Mouse (Mus musculus): Measurements from ENCODE around the gene Acp4. TPM values are rescaled to one million over a fixed set of nuclear protein-coding genes. Genes with fewer than 3 reads are reported as not detected.

The Acp4 gene
- polyA plus RNA-seq, 1 experiment from 2014 or later, result 0.14 TPM

DNA sequence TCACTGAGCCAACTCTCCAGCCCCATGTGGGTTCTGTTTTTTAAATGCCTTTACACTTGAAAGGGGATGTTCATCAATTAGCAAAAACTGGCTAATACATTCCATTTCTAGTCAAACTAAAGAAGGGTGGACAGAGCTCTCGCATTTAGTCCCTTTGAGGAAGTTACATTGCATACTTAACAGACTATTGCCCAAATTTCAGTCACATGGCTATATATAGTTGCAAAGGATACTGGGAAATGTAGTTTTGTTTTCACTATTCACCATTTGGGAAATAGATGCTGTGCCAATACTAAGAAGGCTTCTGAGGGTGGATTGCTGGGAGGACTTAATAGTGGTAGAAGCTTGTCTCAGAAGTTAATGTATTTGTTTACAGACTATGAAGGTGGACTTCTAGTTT lies 23.8 kb upstream of the Acp4 start:
- Histone ChIP-seq H3K4me2 (replicated peaks) (no peak overlapping the region), H3K27me3 (peaks cover 15% of the 10 kb centered on the region), H3K36me3 (no peaks in the 10 kb centered on the region), H3K9ac (no peak overlapping the region), H3K27ac (no peak overlapping the region), H3K4me1 (no peaks in the 10 kb centered on the region), H3K9me3 (peaks cover 5% of the 10 kb centered on the region; the same call in 1 of the 2 replicates), H3K4me3 (no peak overlapping the region)
- 63% methylated on average over 1 of the region's 1 CpGs for WGBS
- ATAC-seq (ENCODE audit: low FRiP score, low read depth), result no peak

DNA sequence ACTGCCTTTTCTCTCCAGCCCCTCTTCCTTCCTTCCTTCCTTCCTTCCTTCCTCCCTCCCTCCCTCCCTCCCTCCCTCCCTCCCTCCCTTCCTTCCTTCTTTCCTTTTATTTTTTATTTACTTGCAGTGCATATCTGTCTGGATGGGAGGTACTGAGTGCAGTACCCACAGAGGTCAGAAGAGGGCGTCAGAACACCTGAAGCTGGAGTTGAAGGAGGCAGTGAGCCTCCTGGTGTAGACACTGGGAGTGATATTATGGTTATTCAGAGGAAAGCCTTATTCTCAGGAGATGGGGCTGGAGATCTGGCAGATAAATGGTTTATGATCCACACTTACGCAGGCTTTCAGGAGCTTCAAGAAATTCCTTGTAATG lies 20.1 kb upstream of the Acp4 start:
- Histone ChIP-seq H3K9ac (no peak overlapping the region), H3K4me2 (replicated peaks) (no peak overlapping the region), H3K36me3 (no peaks in the 10 kb centered on the region), H3K27ac (no peak overlapping the region), H3K9me3 (peaks cover 5% of the 10 kb centered on the region; the same call in 1 of the 2 replicates), H3K4me3 (no peak overlapping the region), H3K27me3 (peaks cover 50% of the 10 kb centered on the region), H3K4me1 (no peaks in the 10 kb centered on the region)
- no peak for ATAC-seq (ENCODE audit: low FRiP score, low read depth)
- 48% methylated on average over 2 of the region's 2 CpGs for WGBS

GRCm38 (mm10) chr7:44276461-44277249 lies 19.5 kb upstream of the Acp4 start:
- Histone ChIP-seq H3K27me3 (peaks cover 50% of the 10 kb centered on the region), H3K9ac (no peak overlapping the region), H3K4me3 (no peak overlapping the region), H3K27ac (no peak overlapping the region), H3K4me1 (no peaks in the 10 kb centered on the region), H3K36me3 (no peaks in the 10 kb centered on the region), H3K4me2 (replicated peaks) (no peak overlapping the region), H3K9me3 (peaks cover 5% of the 10 kb centered on the region; the same call in 1 of the 2 replicates)
- ATAC-seq (ENCODE audit: low FRiP score, low read depth), result no peak
- 73% methylated on average over 10 of the region's 10 CpGs for WGBS

DNA sequence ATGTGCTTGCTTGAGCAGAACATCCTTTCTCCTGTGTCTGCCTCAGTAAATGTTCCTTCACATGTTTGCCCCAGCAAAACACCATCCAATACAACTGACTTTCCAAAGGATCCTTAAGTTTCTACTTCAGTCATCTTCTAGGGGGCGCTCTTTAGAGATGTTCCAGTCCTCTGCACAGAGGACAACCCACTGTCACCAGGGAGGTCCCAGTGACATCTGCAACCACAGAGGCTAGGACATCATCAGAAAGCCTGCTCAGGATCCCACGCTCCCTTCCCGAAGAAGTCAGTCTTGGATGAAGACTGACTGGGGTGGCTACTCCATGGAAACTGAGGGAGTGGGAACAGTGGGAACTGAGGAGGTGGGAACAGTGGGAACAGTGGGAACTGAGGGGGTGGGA lies 18.4 kb upstream of the Acp4 start:
- no peak for ATAC-seq (ENCODE audit: low FRiP score, low read depth)
- no peak overlapping the region for H3K27ac ChIP-seq
- peaks cover 5% of the 10 kb centered on the region; the same call in 1 of the 2 replicates for H3K9me3 ChIP-seq
- no peaks in the 10 kb centered on the region for H3K36me3 ChIP-seq
- H3K4me3 ChIP-seq, result no peak overlapping the region
- H3K9ac ChIP-seq, result no peak overlapping the region
- H3K27me3 ChIP-seq, result peaks cover 45% of the 10 kb centered on the region
- no peak overlapping the region for H3K4me2 ChIP-seq (replicated peaks)
- no peaks in the 10 kb centered on the region for H3K4me1 ChIP-seq
- WGBS, result 81% methylated on average over 3 of the region's 3 CpGs

- Histone ChIP-seq H3K9ac (no peak overlapping the region), H3K27me3 (peaks cover 44% of the 10 kb centered on the region), H3K9me3 (peaks cover 5% of the 10 kb centered on the region; the same call in 1 of the 2 replicates), H3K27ac (no peak overlapping the region), H3K36me3 (no peaks in the 10 kb centered on the region), H3K4me1 (no peaks in the 10 kb centered on the region), H3K4me3 (no peak overlapping the region), H3K4me2 (replicated peaks) (no peak overlapping the region)
- 41% methylated on average over 11 of the region's 11 CpGs for WGBS
- ATAC-seq (ENCODE audit: low FRiP score, low read depth), result no peak
Observed at GRCm38 (mm10) chr7:44274096-44274495, 16.9 kb upstream of the Acp4 start.

GRCm38 (mm10) chr7:44273446-44273845 lies 16.3 kb upstream of the Acp4 start:
- 73% methylated on average over 7 of the region's 7 CpGs for WGBS
- Histone ChIP-seq H3K9me3 (peaks cover 5% of the 10 kb centered on the region; the same call in 1 of the 2 replicates), H3K4me1 (no peaks in the 10 kb centered on the region), H3K4me3 (no peak overlapping the region), H3K9ac (no peak overlapping the region), H3K27ac (no peak overlapping the region), H3K4me2 (replicated peaks) (no peak overlapping the region), H3K36me3 (no peaks in the 10 kb centered on the region), H3K27me3 (peaks cover 48% of the 10 kb centered on the region)
- ATAC-seq (ENCODE audit: low FRiP score, low read depth), result no peak

- ATAC-seq (ENCODE audit: low FRiP score, low read depth), result no peak
- no peaks in the 10 kb centered on the region for H3K36me3 ChIP-seq
- no peak overlapping the region for H3K4me3 ChIP-seq
- no peaks in the 10 kb centered on the region for H3K4me1 ChIP-seq
- H3K9me3 ChIP-seq, result no peaks in the 10 kb centered on the region; the same call in 1 of the 2 replicates
- no peak overlapping the region for H3K4me2 ChIP-seq (replicated peaks)
- no peak overlapping the region for H3K9ac ChIP-seq
- no peak overlapping the region for H3K27ac ChIP-seq
- H3K27me3 ChIP-seq, result peaks cover 57% of the 10 kb centered on the region
- 94% methylated on average over 7 of the region's 7 CpGs for WGBS
Observed at GRCm38 (mm10) chr7:44272546-44272945, 15.4 kb upstream of the Acp4 start.

DNA sequence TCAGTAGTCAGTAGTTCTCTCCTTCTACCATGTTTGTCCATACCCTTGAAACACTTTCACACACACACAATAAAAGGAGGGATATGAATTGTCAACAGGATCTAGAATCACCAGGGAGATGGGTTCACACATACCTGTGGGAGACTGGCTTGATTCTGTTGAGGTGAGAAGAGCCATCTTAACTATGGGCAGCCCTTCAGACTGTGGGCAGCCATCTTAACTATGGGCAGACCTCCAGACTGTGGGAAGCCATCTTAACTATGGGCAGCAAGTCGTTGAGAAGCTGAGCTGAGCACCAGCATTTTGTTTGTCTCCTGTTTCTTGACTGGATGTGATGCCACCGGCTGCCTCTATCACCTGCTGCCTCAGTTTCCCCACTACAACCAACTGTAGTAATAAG lies 14.1 kb upstream of the Acp4 start:
- peaks cover 62% of the 10 kb centered on the region for H3K27me3 ChIP-seq
- WGBS, result 68% methylated on average over 2 of the region's 2 CpGs
- H3K9me3 ChIP-seq, result no peaks in the 10 kb centered on the region; the same call in 1 of the 2 replicates
- no peak overlapping the region for H3K27ac ChIP-seq
- no peaks in the 10 kb centered on the region for H3K36me3 ChIP-seq
- H3K9ac ChIP-seq, result no peak overlapping the region
- H3K4me2 ChIP-seq (replicated peaks), result no peak overlapping the region
- no peak overlapping the region for H3K4me3 ChIP-seq
- ATAC-seq (ENCODE audit: low FRiP score, low read depth), result no peak
- no peaks in the 10 kb centered on the region for H3K4me1 ChIP-seq

DNA sequence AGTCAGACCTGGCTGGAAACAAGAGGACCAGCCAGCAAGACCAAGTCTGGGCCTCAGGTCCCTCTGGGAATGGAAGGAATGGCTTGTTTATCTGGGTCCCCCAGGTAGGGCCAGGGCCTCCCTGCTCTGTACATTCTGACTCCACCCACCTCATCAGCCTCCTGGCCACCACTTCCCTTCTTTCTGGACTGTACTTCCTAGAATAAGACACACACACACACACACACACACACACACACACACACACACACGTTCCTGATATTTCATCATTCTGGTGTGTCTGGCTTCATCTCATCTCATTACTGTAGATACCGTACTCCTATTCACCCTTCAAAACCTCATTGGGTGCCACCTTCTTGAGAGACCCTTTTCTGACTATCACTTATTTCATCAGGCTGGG lies 12.2 kb upstream of the Acp4 start:
- no peak overlapping the region for H3K4me3 ChIP-seq
- no peak overlapping the region for H3K27ac ChIP-seq
- peaks cover 55% of the 10 kb centered on the region for H3K27me3 ChIP-seq
- no peak overlapping the region for H3K4me2 ChIP-seq (replicated peaks)
- H3K4me1 ChIP-seq, result no peaks in the 10 kb centered on the region
- no peak overlapping the region for H3K9ac ChIP-seq
- no peaks in the 10 kb centered on the region for H3K9me3 ChIP-seq
- no peak for ATAC-seq (ENCODE audit: low FRiP score, low read depth)
- WGBS, result 92% methylated on average over 2 of the region's 2 CpGs
- H3K36me3 ChIP-seq, result no peaks in the 10 kb centered on the region

DNA sequence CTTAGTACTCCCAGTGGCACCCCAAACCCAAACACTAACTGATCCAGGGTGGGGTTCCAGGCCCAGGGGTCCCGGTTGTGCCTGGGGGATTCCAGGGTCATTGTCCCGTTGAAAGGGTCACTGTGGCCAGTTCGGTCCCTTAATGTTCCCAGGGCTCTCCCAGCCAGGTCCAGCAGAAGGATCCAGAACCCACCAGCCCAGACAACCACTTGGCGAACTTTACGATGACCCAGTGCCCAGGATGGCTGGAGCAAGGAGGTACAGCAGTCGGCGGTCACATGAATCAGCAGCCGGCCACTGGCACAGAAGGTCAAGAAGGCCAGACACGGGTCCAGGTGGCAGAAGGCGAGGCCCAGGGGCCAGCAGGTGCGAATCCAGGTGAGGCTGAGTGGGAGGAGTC lies 10.9 kb upstream of the Acp4 start:
- WGBS, result 78% methylated on average over 11 of the region's 11 CpGs

GRCm38 (mm10) chr7:44262791-44263643 lies 5.8 kb upstream of the Acp4 start:
- H3K27me3 ChIP-seq, result peaks cover 53% of the 10 kb centered on the region
- H3K36me3 ChIP-seq, result no peaks in the 10 kb centered on the region
- H3K9me3 ChIP-seq, result no peaks in the 10 kb centered on the region
- H3K4me2 ChIP-seq (replicated peaks), result peak overlapping the region; percentile 58
- H3K9ac ChIP-seq, result no peak overlapping the region; the same call in 1 of the 2 replicates
- no peak overlapping the region for H3K27ac ChIP-seq
- 2% methylated on average over 34 of the region's 34 CpGs for WGBS
- ATAC-seq (ENCODE audit: low FRiP score, low read depth), result peak; percentile 55
- peaks cover 7% of the 10 kb centered on the region for H3K4me1 ChIP-seq
- peak overlapping the region; percentile 28 for H3K4me3 ChIP-seq

More for the DNA sequence above, 10.9 kb upstream of the Acp4 start:
- Histone ChIP-seq H3K27me3 (peaks cover 55% of the 10 kb centered on the region), H3K27ac (no peak overlapping the region), H3K9me3 (no peaks in the 10 kb centered on the region), H3K4me3 (no peak overlapping the region), H3K36me3 (no peaks in the 10 kb centered on the region), H3K9ac (no peak overlapping the region), H3K4me1 (peaks cover 4% of the 10 kb centered on the region), H3K4me2 (replicated peaks) (no peak overlapping the region)
- no peak for ATAC-seq (ENCODE audit: low FRiP score, low read depth)

GRCm38 (mm10) chr7:44261147-44261546 lies 4.0 kb upstream of the Acp4 start, which contains the start of gene Gm15517:
TSS of gene Gm15517 (plus strand) at chr7:44261447.
- WGBS, result 59% methylated on average over 5 of the region's 5 CpGs
- Histone ChIP-seq H3K4me3 (no peak within 1 kb of the TSS), H3K4me1 (peaks cover 7% of the 10 kb centered on the region), H3K9me3 (no peaks in the 10 kb centered on the region), H3K9ac (peak within 1 kb of the TSS; percentile 13; the same call in 1 of the 2 replicates), H3K27ac (no peak within 1 kb of the TSS), H3K4me2 (replicated peaks) (no peak within 1 kb of the TSS), H3K27me3 (peaks cover 41% of the 10 kb centered on the region), H3K36me3 (no peaks in the 10 kb centered on the region)
- no peak for ATAC-seq (ENCODE audit: low FRiP score, low read depth)

Measured in limb, embryonic 13.5 days (tissue).